Mouse (Mus musculus) NIH3T3 (cell line): ENCODE measurements around the gene Zswim7.

Experiments used
- DNase-seq: peaks from one replicate; pipeline ENCODE4 v3.0.0-alpha.2; 2012; ENCODE audit warnings: low read depth

Gene Zswim7

GRCm38 (mm10) chr11:62253380-62253779 lies 27.8 kb downstream of the Zswim7 start:
- DNase-seq: no peak

GRCm38 (mm10) chr11:62251047-62251446 lies 30.1 kb downstream of the Zswim7 start:
- DNase-seq: peak; percentile 89

- peak; percentile 82 for DNase-seq
Observed at GRCm38 (mm10) chr11:62249266-62250037, 31.7 kb downstream of the Zswim7 start.

- DNase-seq: peak; percentile 87
Observed at GRCm38 (mm10) chr11:62248401-62249244, 32.6 kb downstream of the Zswim7 start, which contains the start of gene Adora2b. TSS of gene Adora2b (plus strand) at chr11:62248984.

- DNase-seq: no peak
Observed at GRCm38 (mm10) chr11:62247759-62248400, 33.3 kb downstream of the Zswim7 start.

- DNase-seq: peak; percentile 79
Observed at GRCm38 (mm10) chr11:62244471-62244870, 36.7 kb downstream of the Zswim7 start.

GRCm38 (mm10) chr11:62243871-62244270 lies 37.3 kb downstream of the Zswim7 start:
- DNase-seq: peak; percentile 86

- DNase-seq: no peak
Observed at GRCm38 (mm10) chr11:62240631-62241261, 40.4 kb downstream of the Zswim7 start.

GRCm38 (mm10) chr11:62224797-62225196 lies 56.4 kb downstream of the Zswim7 start:
- DNase-seq: peak; percentile 79

GRCm38 (mm10) chr11:62223962-62224361 lies 57.2 kb downstream of the Zswim7 start:
- DNase-seq: peak; percentile 94

- DNase-seq: no peak
Observed at GRCm38 (mm10) chr11:62223416-62223815, 57.8 kb downstream of the Zswim7 start.

- DNase-seq: peak; percentile 89
Observed at GRCm38 (mm10) chr11:62220756-62221510, 60.2 kb downstream of the Zswim7 start.

- DNase-seq: peak; percentile 64
Observed at GRCm38 (mm10) chr11:62217751-62218150, 63.4 kb downstream of the Zswim7 start.
